Mouse (Mus musculus) thymus, adult 18-20 months (tissue): ENCODE results near the gene Irs2.

Experiments used
- DNase-seq, 2 experiments: peaks; one replicate each; pipeline ENCODE4 v3.0.0; 2022; ENCODE audit warnings: mixed read lengths in 2 of 2

The Irs2 gene

DNA sequence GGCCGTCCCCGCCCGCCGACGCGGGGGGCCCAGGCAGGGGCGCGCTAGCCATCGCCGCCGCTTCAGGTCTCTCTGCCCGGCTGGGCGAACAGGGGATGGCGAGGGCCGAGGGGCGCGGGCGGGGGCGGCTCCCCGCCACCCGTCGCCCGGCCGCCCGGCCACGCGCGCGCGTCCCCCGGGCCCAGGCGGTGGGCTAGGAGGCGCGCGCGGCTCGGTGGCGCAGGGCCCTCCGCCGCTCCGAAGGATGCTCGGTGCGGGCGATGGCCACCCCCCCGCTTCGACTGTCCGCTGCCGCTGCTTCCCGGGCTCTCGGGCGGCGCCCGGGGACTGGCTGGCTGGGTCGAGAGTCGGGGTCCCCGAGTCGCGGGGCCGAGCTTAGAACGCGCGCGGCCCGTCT, at the start of gene Irs2:
Gene Irs2, minus strand, starts transcription at position 80 of the 397 bp plus-strand sequence.
- no peak for DNase-seq

DNA sequence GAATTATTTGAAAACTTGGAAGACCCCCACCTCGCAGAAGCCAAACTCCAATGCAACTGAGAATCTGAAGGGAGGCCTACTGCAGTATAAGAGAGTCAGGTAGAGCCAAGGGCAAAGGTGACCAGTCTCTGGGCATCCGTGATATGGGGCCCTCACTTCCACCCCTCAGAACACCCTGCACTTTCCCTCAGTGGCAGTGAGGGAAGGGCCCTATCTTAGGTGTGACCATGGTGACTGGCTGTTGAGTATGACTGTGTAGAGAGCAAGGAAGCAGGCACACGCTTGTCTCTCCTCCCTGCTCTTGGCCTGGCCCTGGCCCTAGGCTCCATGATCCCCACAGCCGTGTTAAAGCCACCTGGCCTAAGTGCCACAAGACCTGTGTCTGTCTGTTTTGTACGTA, 48.4 kb upstream of the Irs2 start:
- DNase-seq = no peak

DNA sequence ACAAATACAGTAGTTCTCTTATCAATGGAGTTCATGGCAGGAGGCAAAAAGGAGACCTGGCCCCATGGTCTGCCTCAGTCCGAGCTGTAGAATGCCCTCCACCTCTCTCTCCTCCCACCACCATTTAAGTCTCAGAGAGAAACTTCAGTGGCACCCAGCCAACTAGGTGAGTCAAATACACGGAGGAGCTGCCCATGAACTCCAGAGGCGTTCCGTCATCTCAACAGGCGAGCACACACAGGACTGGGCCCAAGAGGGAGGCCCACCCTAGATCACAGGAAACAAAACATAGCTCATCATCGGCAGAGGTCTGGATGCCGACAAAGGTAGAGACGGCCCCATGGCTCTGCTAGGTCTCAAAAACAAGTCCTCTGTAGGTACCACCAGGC, 47.9 kb upstream of the Irs2 start:
- no peak for DNase-seq

DNA sequence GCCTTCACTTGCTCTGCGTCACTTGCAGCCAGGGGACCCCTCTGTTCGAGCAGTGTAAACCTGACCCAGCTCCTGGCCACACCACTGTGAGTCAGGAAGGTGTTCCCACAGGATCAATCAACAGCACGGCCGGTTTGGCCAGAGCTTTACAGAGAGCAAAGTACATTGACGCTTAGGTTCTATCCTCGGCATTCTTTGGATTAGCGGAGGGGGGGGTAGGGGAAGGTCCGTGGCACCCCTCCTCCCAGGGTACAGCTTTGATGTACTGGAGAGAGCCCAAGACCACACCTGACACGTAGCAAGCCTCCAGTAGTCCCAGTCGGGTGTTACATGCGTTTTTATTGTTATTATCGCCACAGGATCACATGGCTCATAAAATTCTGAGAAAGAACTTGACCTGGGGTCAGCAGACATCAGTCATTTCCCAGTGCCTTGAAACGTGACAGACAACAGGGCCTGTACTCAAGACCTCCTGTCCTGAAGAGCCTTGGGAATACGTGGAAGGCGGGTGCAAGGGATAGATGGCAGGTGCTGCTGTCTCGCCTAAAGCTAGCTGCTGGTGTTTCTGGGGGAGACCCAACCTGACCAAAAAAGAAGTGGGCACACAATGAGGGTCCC, 47.4 kb upstream of the Irs2 start:
- no peak for DNase-seq

DNA sequence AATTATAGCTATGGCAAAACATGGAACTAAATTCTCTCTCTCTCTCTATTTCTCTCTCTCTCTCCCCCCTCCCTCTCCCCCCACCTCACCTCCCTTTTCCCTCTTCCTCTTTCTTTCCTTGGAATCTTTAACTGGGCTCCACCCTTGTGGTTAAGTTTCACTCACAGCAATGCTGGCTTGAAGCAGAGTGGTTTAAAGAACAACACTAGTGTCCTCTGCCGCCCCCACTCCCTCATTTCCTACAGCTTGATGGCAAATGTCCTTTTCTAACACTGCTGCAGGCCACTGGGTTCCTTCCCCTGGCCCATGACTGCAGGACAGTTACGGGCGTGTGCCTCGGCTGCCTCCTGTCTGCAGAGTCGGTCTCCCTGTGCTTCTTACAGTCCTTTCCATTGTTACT, 41.6 kb upstream of the Irs2 start:
- no peak for DNase-seq

DNA sequence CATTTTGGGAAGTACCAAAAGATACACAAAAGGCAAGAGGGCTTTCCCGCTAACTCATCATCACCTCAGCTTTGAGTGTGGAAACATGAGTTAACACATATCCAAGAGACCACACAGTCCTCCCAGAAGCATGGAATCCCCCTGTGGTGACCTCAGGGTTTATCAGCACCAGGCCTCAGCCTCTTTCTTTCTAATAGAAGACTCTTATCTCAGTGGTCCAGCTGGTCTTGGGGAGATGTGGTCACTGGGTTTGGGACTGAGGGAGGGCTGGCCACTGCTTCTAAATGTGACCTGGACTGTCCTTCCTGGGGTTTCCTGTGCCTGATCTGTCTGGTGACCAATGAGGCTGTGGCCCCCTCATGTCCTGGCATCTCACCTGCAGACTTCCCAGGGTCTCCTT, 39.6 kb upstream of the Irs2 start:
- DNase-seq = no peak

GRCm38 (mm10) chr8:11044660-11045059, 36.4 kb upstream of the Irs2 start:
- no peak for DNase-seq

GRCm38 (mm10) chr8:11043591-11043990, 35.3 kb upstream of the Irs2 start:
- DNase-seq = no peak

GRCm38 (mm10) chr8:11042872-11043587, 34.8 kb upstream of the Irs2 start:
- DNase-seq = no peak

DNA sequence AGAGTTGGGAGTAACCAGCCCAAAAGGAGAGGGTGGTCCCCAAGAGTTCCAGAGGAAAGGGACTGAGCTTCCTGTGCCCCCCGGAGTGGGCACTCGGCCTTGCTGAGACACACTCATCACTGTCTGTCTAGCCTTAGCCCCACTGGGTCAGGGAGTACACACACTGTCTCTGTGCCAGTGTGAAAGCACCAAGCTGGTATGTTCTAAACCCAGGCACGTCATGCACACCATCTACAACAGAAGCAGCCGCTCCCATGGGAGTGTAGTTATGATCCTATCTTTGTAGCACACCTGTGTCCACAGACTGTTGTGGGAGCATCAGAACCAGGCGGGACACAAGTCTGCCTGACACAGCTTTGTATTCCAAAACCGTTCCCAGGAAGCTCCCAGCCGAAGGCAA, 31.8 kb upstream of the Irs2 start:
- DNase-seq = no peak

GRCm38 (mm10) chr8:11038788-11039187, 30.5 kb upstream of the Irs2 start:
- no peak for DNase-seq

DNA sequence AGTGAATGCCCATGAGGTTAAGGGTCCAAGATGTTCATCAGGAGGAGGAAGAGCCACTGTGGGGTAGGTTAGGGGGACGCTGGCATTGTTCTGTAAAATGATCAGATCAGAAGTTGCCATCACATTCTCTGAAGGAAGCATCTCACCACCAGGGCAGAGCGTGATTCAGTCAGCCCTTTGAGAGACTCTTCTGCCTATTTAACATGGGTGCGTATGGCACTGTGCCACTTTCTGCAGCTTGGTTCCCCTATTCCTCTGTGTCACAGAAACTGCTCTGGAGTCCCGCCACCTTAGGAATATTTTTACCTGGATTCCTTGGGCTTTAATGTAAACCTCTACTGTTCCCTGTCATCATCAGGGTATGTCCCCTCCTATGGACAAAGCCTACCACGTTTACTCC, 30.1 kb upstream of the Irs2 start:
- no peak for DNase-seq

DNA sequence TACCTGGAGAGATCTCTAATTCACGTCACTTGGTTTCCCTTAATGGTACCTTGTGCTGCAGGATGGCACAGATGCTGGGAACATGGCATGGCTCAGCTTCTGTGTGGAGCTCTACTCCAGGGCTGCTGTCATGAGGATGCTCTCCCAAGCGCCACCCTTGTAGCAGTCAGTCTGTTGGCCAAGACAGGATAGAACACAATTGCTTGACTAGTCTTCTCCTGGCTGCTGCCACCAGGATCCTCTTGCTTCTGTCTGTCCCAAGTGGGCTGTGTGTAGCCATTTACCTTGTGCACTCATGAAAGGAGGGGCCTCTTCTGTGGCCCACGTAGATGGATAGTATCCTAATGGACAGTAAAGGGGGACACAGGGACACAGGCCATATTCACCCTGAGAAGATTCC, 28.5 kb upstream of the Irs2 start:
- no peak for DNase-seq

- no peak for DNase-seq
Observed at GRCm38 (mm10) chr8:11035628-11036416, 27.6 kb upstream of the Irs2 start.

DNA sequence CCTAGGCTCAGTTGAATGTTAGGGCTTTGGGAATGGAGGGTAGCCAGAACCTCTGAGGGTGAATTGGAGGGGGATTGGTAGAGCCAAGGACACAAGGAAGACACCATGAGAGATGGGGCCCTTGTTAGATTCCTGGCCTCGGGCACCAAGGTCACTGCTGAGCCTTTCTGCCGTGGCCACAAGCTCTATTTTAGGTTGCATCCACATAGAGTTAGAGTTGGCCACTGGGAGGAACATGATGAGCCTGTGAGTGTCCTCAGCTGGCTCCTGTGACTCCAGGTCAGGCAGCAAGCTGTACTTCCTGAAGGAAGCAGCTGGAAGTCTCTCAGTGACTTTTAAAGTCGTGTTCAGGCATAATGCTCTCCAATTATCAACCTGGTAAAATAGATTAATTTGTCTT, 16.6 kb upstream of the Irs2 start:
- DNase-seq = no peak

DNA sequence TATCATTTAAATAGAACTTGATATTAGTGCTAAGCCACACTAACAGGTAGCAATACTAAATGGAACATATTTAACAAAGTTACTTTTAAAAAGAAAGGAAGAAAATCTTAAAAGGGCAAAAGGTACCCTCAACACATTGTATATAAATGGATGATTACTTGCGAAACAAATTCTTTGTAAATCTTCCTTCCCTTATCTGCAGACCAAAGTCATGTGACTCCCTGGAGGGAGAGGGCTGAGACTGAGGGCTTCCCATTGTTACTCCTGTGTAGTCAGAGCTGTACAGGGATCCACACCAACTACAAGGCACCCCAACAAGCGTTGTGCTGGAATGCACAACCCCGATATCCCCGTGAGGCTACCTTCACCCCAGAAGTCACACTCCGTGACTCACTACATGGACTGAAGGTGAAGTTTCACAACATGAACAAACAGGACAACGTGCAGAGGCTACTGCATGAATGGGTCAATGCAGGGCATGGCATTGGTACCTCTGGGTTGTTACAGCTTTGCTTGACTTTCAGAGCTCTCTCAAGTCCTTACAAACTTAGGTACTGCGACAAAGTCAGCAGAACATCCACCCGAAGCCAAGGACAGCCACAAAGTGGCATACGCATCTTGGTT, 12.8 kb upstream of the Irs2 start:
- no peak for DNase-seq

DNA sequence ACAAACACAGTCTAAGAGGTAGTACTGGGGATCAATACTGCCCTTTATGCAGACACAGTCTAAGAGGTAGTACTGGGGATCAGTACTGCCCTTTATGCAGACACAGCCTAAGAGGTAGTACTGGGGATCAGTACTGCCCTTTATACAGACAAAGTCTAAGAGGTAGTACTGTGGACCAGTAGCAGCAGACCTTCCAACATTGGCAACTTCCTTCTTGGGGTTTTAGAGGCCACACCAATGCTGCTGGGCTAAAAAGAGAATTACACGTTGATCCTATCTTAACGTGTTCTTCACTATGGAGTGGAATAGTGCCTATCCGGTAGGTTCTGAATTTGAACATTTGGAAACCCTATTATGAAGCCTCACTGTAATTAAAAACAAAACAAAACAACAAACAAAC, 7.4 kb upstream of the Irs2 start:
- no peak for DNase-seq

DNA sequence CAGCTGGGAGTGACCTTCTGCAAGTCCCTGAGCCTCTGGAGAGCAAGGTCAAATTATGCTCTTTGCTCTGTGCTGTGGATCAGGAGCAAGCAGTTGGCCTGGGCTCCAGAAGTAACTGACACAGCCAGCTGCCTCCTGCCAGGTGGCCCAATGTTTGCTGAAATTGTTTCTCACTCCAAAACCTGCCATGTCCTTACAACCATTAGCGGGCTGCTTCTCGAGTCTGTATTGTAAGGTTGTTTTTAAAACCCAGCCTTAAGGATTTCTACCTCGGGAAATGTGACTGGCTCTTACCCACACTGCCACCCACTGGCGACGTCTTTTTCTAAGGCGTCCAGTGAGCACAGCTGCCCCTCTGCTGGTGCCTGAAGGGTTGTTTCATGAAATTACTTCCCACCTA, 5.0 kb upstream of the Irs2 start:
- peak in 1 of 2 experiments; percentile 23 for DNase-seq

DNA sequence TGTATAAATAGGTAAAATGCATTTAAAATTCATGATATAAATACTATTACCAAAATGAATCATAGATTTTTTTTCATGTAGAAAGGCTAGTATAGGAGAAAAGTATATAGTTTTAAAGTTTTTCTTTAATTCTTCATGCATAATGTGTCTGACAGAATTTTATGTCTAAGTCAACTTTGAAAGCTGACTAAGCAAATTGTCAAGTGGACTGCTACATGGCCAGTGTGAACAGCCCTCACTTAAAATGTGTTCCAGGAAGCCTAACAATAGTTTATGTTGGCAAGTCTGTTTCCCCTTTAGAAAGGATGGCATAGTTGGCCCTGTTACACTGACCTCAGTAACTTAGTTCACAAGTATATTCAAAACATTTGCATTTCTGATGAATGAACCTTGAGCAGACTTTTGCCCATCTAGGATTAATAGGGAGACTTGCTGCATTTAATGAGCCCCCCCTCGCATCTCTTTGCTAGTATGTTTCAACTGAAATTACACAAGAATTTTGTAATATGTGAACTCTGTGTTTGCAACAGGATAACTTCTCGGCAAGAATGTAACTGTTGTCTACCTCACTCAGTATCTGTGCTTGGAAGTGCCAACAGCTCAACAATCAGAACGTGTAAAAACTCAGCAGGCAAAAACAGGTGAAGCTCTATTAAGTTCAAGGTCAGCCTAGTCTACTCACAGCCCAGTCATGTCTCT, 3.7 kb upstream of the Irs2 start:
- no peak for DNase-seq

GRCm38 (mm10) chr8:11010913-11011605, 2.8 kb upstream of the Irs2 start:
- no peak for DNase-seq

- no peak for DNase-seq
Observed at GRCm38 (mm10) chr8:11010398-11010797, 2.1 kb upstream of the Irs2 start.

GRCm38 (mm10) chr8:11009431-11010071, 1.3 kb upstream of the Irs2 start:
- peak; percentile 42 to 43 for DNase-seq
